Mouse (Mus musculus) stomach, postnatal 0 days (tissue): ENCODE data around the gene Txnrd2. TPM values are rescaled to one million over a fixed set of nuclear protein-coding genes. Genes with fewer than 3 reads are reported as not detected.

Experiments
- ATAC-seq: fragments of 200-750 bp; cut with Nextera tagmentation; 2 replicates; pipeline ENCODE4 v1.8.0; 2017; ENCODE audit not compliant: low FRiP score, low TSS enrichment
- DNase-seq: peaks from one replicate; pipeline ENCODE4 v3.0.0-alpha.2; 2016; ENCODE audit warnings: low spot score
- H3K27ac ChIP-seq: fragments of 300-500 bp; sonication (generic); replicated peaks from 2 replicates; pipeline ENCODE4 v1.5.1; 2014; ENCODE audit warnings: mild to moderate bottlenecking, control low read depth
- H3K27me3 ChIP-seq: fragments of 300-500 bp; sonication (generic); 2 replicates; pipeline ENCODE4 v1.6.1; 2014; ENCODE audit warnings: low read length; ENCODE audit not compliant: control insufficient read depth, insufficient read depth
- H3K36me3 ChIP-seq: fragments of 300-500 bp; sonication (generic); 2 replicates; pipeline ENCODE4 v1.6.1; 2014; ENCODE audit warnings: low read length, mixed read lengths; ENCODE audit not compliant: control insufficient read depth, insufficient read depth
- H3K4me1 ChIP-seq: fragments of 300-500 bp; sonication (generic); replicated peaks from 2 replicates; pipeline ENCODE4 v1.6.1; 2014; ENCODE audit warnings: antibody characterized with exemption; ENCODE audit not compliant: control insufficient read depth, insufficient read depth
- H3K4me2 ChIP-seq: fragments of 300-500 bp; sonication (generic); replicated peaks from 2 replicates; pipeline ENCODE4 v1.6.1; 2014; ENCODE audit warnings: low read depth, mild to moderate bottlenecking, control low read depth, moderate library complexity
- H3K4me3 ChIP-seq: fragments of 300-500 bp; sonication (generic); 2 replicates; pipeline ENCODE4 v1.5.1; 2014; ENCODE audit warnings: low read depth, low read length, control low read depth
- H3K9ac ChIP-seq: fragments of 300-500 bp; sonication (generic); 2 replicates; pipeline ENCODE4 v1.6.1; 2014; ENCODE audit warnings: mild to moderate bottlenecking, low read length, control low read depth, mixed read lengths
- H3K9me3 ChIP-seq: fragments of 300-500 bp; sonication (generic); 2 replicates; pipeline ENCODE4 v1.6.1; 2016; ENCODE audit warnings: low read length; ENCODE audit not compliant: control insufficient read depth
- CTCF ChIP-seq: IDR thresholded peaks from 2 replicates; pipeline ENCODE4 v1.5.1; 2016; ENCODE audit warnings: antibody characterized with exemption, low read depth, mild to moderate bottlenecking, moderate library complexity
- EP300 ChIP-seq: optimal IDR thresholded peaks from 2 replicates; pipeline ENCODE3; 2016; ENCODE audit warnings: antibody characterized with exemption
- WGBS: fragments of 180-500 bp; shearing (Covaris S2); extraction: QIAGEN DNeasy Blood & Tissue Kit; methylation state at CpG from one replicate; pipeline ENCODE4 v1.1.7; 2014; 5-methylcytosine and 5-hydroxymethylcytosine counted together
- polyA plus RNA-seq: library from polyadenylated mRNA; unstranded; fragments of >200 nt; fragmentation: Nextera tagmentation; extraction: Ambion mirVana; gene quantifications from 2 replicates; pipeline ENCODE4 v1.2.1, GENCODE M21; 2015

Gene Txnrd2
- polyA plus RNA-seq, 1 experiment from 2014 or later, result 16.2 TPM

- no peak overlapping the region for H3K4me3 ChIP-seq
- no peaks in the 10 kb centered on the region for H3K36me3 ChIP-seq
- H3K4me2 ChIP-seq, result no peak overlapping the region
- H3K27ac ChIP-seq, result no peak overlapping the region
- no peak for ATAC-seq
- no peaks in the 10 kb centered on the region for H3K27me3 ChIP-seq
- TF ChIP-seq EP300, result no peak
- no peaks in the 10 kb centered on the region for H3K9me3 ChIP-seq
- H3K4me1 ChIP-seq, result no peaks in the 10 kb centered on the region
- DNase-seq, result peak; percentile 28
- no peak overlapping the region for H3K9ac ChIP-seq
- WGBS, result 70% methylated on average over 6 of the region's 6 CpGs
Observed at GRCm38 (mm10) chr16:18381621-18382258, 44.4 kb upstream of the Txnrd2 start.

- H3K4me2 ChIP-seq, result no peak overlapping the region
- no peak for ATAC-seq
- H3K4me3 ChIP-seq, result no peak overlapping the region
- no peak for TF ChIP-seq CTCF
- no peak for TF ChIP-seq EP300
- H3K9ac ChIP-seq, result no peak overlapping the region
- WGBS, result 73% methylated on average over 9 of the region's 9 CpGs
- DNase-seq, result peak; percentile 11
- H3K27ac ChIP-seq, result 0 out of 2 replicates have a peak overlapping the region, but pooled peaks have one; percentile 13
- no peaks in the 10 kb centered on the region for H3K4me1 ChIP-seq
- H3K27me3 ChIP-seq, result no peaks in the 10 kb centered on the region
- H3K9me3 ChIP-seq, result no peaks in the 10 kb centered on the region
- no peaks in the 10 kb centered on the region for H3K36me3 ChIP-seq
Observed at GRCm38 (mm10) chr16:18383045-18383726, 43.0 kb upstream of the Txnrd2 start.

GRCm38 (mm10) chr16:18383756-18384155, 42.4 kb upstream of the Txnrd2 start:
- WGBS, result 49% methylated on average over 3 of the region's 3 CpGs
- ATAC-seq (no peak), DNase-seq (no peak)
- Histone ChIP-seq H3K27ac (0 out of 2 replicates have a peak overlapping the region, but pooled peaks have one; percentile 13), H3K4me1 (no peaks in the 10 kb centered on the region), H3K4me3 (no peak overlapping the region), H3K36me3 (no peaks in the 10 kb centered on the region), H3K27me3 (no peaks in the 10 kb centered on the region), H3K9me3 (no peaks in the 10 kb centered on the region), H3K4me2 (no peak overlapping the region), H3K9ac (no peak overlapping the region)
- TF ChIP-seq EP300 (no peak), CTCF (no peak)

- Histone ChIP-seq H3K9ac (no peak overlapping the region), H3K4me3 (no peak overlapping the region), H3K4me1 (no peaks in the 10 kb centered on the region), H3K27me3 (no peaks in the 10 kb centered on the region), H3K36me3 (no peaks in the 10 kb centered on the region), H3K9me3 (no peaks in the 10 kb centered on the region), H3K4me2 (no peak overlapping the region), H3K27ac (no peak overlapping the region)
- ATAC-seq (no peak), DNase-seq (no peak)
- TF ChIP-seq CTCF (no peak), EP300 (no peak)
- WGBS, result 64% methylated on average over 7 of the region's 7 CpGs
Observed at GRCm38 (mm10) chr16:18384211-18384610, 42.0 kb upstream of the Txnrd2 start.

- no peak overlapping the region for H3K27ac ChIP-seq
- ATAC-seq, result no peak
- DNase-seq, result no peak
- H3K4me1 ChIP-seq, result no peaks in the 10 kb centered on the region
- no peak overlapping the region for H3K4me2 ChIP-seq
- no peak overlapping the region for H3K9ac ChIP-seq
- WGBS, result 85% methylated on average over 8 of the region's 8 CpGs
- TF ChIP-seq EP300 (no peak), CTCF (no peak)
- H3K36me3 ChIP-seq, result no peaks in the 10 kb centered on the region
- H3K4me3 ChIP-seq, result no peak overlapping the region
- no peaks in the 10 kb centered on the region for H3K9me3 ChIP-seq
- H3K27me3 ChIP-seq, result no peaks in the 10 kb centered on the region
Observed at GRCm38 (mm10) chr16:18384659-18385058, 41.5 kb upstream of the Txnrd2 start.

GRCm38 (mm10) chr16:18385411-18385810, 40.8 kb upstream of the Txnrd2 start:
- H3K4me3 ChIP-seq, result no peak overlapping the region
- no peak overlapping the region for H3K9ac ChIP-seq
- DNase-seq (no peak), ATAC-seq (no peak)
- no peaks in the 10 kb centered on the region for H3K27me3 ChIP-seq
- H3K27ac ChIP-seq, result no peak overlapping the region
- 70% methylated on average over 5 of the region's 5 CpGs for WGBS
- TF ChIP-seq CTCF (no peak), EP300 (no peak)
- no peak overlapping the region for H3K4me2 ChIP-seq
- H3K36me3 ChIP-seq, result no peaks in the 10 kb centered on the region
- no peaks in the 10 kb centered on the region for H3K9me3 ChIP-seq
- H3K4me1 ChIP-seq, result no peaks in the 10 kb centered on the region
